In the genomic region with DNA sequence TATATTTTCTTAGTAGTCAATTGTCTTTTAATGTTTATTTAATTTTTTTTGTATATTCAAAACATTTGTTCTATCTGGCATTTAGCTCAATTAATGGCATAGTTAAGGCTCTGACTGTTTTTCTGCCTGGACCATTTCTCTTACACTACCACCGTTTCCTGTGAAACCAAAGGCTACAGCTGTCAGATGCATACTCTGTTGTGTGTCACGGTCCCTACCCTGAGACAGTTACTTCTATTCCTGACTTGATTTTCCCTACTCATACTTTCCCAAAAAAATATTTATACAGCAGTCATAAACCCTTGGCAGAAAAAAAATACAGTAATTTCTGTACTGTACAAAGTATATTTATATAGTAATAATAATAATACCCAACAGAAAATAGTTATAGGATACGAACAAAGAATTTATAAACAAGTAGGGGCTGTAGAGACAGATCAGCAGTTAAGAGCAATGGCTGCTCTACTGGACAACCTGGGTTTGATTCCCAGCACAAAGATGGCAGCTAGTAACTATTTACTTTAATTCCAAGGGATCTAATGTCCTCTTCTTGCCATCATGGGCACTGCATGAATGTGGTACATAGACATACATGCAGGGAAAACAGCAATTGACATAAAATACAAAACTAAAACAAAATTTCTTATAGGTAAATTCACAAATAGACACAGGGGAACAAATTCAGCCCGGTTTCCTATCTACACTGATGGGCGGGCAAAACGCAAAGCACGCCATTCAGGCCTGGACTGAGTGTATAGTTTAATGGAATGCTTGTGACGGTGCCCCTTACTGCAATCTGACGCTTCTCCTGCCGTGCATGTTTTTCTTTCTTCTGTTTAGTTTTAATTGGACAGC, we compare ENCODE assay signal across 26 mouse cellular contexts. TPM values are rescaled to one million over a fixed set of nuclear protein-coding genes. Genes with fewer than 3 reads are reported as not detected.
"Had no signal": no experiment of that assay in that cellular context is flagged by ENCODE, and none has a peak within 500 bp of the region (broad histone marks: within the 10 kb centered on the region; RNA-seq: fewer than 3 reads in every experiment).

No protein-coding gene starts in this region.

- H3K4me3 ChIP-seq: embryonic facial prominence, embryonic 10.5 days; embryonic facial prominence, embryonic 12.5 days; embryonic facial prominence, embryonic 13.5 days; embryonic facial prominence, embryonic 15.5 days; erythroblast, embryonic 14.5 days; forebrain, embryonic 10.5 days; forebrain, embryonic 12.5 days; forebrain, embryonic 13.5 days; forebrain, embryonic 15.5 days; gastrocnemius, adult 2 months; heart, adult 2 months had no signal

- H3K27me3 ChIP-seq: embryonic facial prominence, embryonic 12.5 days; embryonic facial prominence, embryonic 13.5 days; embryonic facial prominence, embryonic 15.5 days; forebrain, embryonic 12.5 days; forebrain, embryonic 13.5 days; forebrain, embryonic 15.5 days had no signal

- DNase-seq: cerebellum, adult 9-10 months; cerebellum, adult 9-11 months; cerebellum, postnatal 10 days; cerebellum, postnatal 14 days; cerebellum, postnatal 25 days; cerebellum, postnatal 36 days; embryo, embryonic 11 days; forebrain, postnatal 0 days; gastrocnemius, adult 2 months; gastrocnemius, postnatal 10 days; gastrocnemius, postnatal 14 days; gastrocnemius, postnatal 25 days; gastrocnemius, postnatal 36 days; heart, adult 18-20 months; heart, adult 2 months had no signal

- H3K4me2 ChIP-seq: embryonic facial prominence, embryonic 12.5 days; embryonic facial prominence, embryonic 13.5 days; embryonic facial prominence, embryonic 15.5 days; forebrain, embryonic 12.5 days; forebrain, embryonic 13.5 days; forebrain, embryonic 15.5 days had no signal

- H3K4me1 ChIP-seq: embryonic facial prominence, embryonic 10.5 days; embryonic facial prominence, embryonic 12.5 days; embryonic facial prominence, embryonic 13.5 days; embryonic facial prominence, embryonic 15.5 days; forebrain, embryonic 10.5 days; forebrain, embryonic 12.5 days; forebrain, embryonic 13.5 days; forebrain, embryonic 15.5 days had no signal

- ATAC-seq: forebrain, embryonic 13.5 days; forebrain, embryonic 14.5 days; forebrain, embryonic 15.5 days; forebrain, embryonic 16.5 days; forebrain, postnatal 0 days had no signal

- H3K9ac ChIP-seq: embryonic facial prominence, embryonic 12.5 days; embryonic facial prominence, embryonic 13.5 days; embryonic facial prominence, embryonic 15.5 days; forebrain, embryonic 12.5 days; forebrain, embryonic 13.5 days; forebrain, embryonic 15.5 days; forebrain, postnatal 0 days had no signal

- H3K9me3 ChIP-seq: embryonic facial prominence, embryonic 10.5 days; embryonic facial prominence, embryonic 12.5 days; embryonic facial prominence, embryonic 13.5 days; embryonic facial prominence, embryonic 15.5 days; forebrain, embryonic 10.5 days; forebrain, embryonic 12.5 days; forebrain, embryonic 13.5 days; forebrain, embryonic 15.5 days had no signal

- H3K27ac ChIP-seq: embryonic facial prominence, embryonic 10.5 days; embryonic facial prominence, embryonic 12.5 days; embryonic facial prominence, embryonic 13.5 days; embryonic facial prominence, embryonic 15.5 days; forebrain, embryonic 10.5 days; forebrain, embryonic 12.5 days; forebrain, embryonic 13.5 days; forebrain, embryonic 15.5 days; gastrocnemius, adult 2 months; heart, adult 2 months had no signal

RNA-seq across cellular contexts. Expression of gene Slc35e3, which starts 21.3 kb away (rescaled TPM):
- polyA plus RNA-seq: erythroblast, embryonic 14.5 days had no signal
